Mouse (Mus musculus) forebrain, embryonic 14.5 days (tissue): ENCODE measurements around the gene Fgfr2. TPM values are rescaled to one million over a fixed set of nuclear protein-coding genes. Genes with fewer than 3 reads are reported as not detected.

Source experiments
- ATAC-seq: fragments of 200-750 bp; cut with Nextera tagmentation; 2 replicates; pipeline ENCODE4 v1.8.0; 2017; ENCODE audit warnings: mild to moderate bottlenecking, moderate library complexity
- DNase-seq: peaks from one replicate; pipeline ENCODE4 v3.0.0-alpha.2; 2015; ENCODE audit warnings: low spot score
- H3K27ac ChIP-seq: fragments of 300-500 bp; sonication (generic); 2 replicates; pipeline ENCODE4 v1.5.1; 2014; ENCODE audit warnings: low read depth, mild to moderate bottlenecking, control low read depth, low read length, moderate library complexity
- H3K27me3 ChIP-seq: fragments of 300-500 bp; sonication (generic); replicated peaks from 2 replicates; pipeline ENCODE4 v1.6.1; 2014; ENCODE audit warnings: low read length, control low read depth, mixed read lengths; ENCODE audit not compliant: control insufficient read depth, insufficient read depth
- H3K36me3 ChIP-seq: fragments of 300-500 bp; sonication (generic); 2 replicates; pipeline ENCODE4 v1.6.1; 2014; ENCODE audit warnings: low read length, control low read depth; ENCODE audit not compliant: control insufficient read depth, insufficient read depth
- H3K4me1 ChIP-seq: fragments of 300-500 bp; sonication (generic); 2 replicates; pipeline ENCODE4 v1.6.1; 2014; ENCODE audit warnings: antibody characterized with exemption, low read length, control low read depth; ENCODE audit not compliant: control insufficient read depth, insufficient read depth
- H3K4me2 ChIP-seq: fragments of 300-500 bp; sonication (generic); 2 replicates; pipeline ENCODE4 v1.6.1; 2014; ENCODE audit warnings: mild to moderate bottlenecking, control low read depth, low read length
- H3K4me3 ChIP-seq: fragments of 300-500 bp; sonication (generic); 2 replicates; pipeline ENCODE4 v1.5.1; 2014; ENCODE audit warnings: low read depth, low read length, control low read depth
- H3K9ac ChIP-seq: fragments of 300-500 bp; sonication (generic); 2 replicates; pipeline ENCODE4 v1.6.1; 2014; ENCODE audit warnings: mild to moderate bottlenecking, low read length, control low read depth, moderate library complexity
- H3K9me3 ChIP-seq: fragments of 300-500 bp; sonication (generic); replicated peaks from 2 replicates; pipeline ENCODE4 v1.6.1; 2016; ENCODE audit warnings: low read length, control low read depth, mixed read lengths; ENCODE audit not compliant: control insufficient read depth
- WGBS: fragments of 180-500 bp; shearing (Covaris S2); extraction: QIAGEN DNeasy Blood & Tissue Kit; methylation state at CpG from one replicate; pipeline ENCODE4 v1.1.7; 2014; 5-methylcytosine and 5-hydroxymethylcytosine counted together
- polyA plus RNA-seq: library from polyadenylated mRNA; unstranded; fragments of >200 nt; fragmentation: Nextera tagmentation; extraction: Ambion mirVana; gene quantifications from 2 replicates; pipeline ENCODE4 v1.2.1, GENCODE M21; 2014

The Fgfr2 gene
- polyA plus RNA-seq, 1 experiment from 2014 or later, result 35.9 TPM

GRCm38 (mm10) chr7:132640946-132641345, 482.2 kb downstream of the Fgfr2 start:
- H3K27ac ChIP-seq, result no peak overlapping the region
- H3K4me1 ChIP-seq, result peaks cover 6% of the 10 kb centered on the region; the same call in 1 of the 2 replicates
- no peak overlapping the region for H3K9ac ChIP-seq
- ATAC-seq, result no peak; the same call in 1 of the 2 replicates
- H3K9me3 ChIP-seq, result no peaks in the 10 kb centered on the region
- no peaks in the 10 kb centered on the region for H3K36me3 ChIP-seq
- 32% methylated on average over 9 of the region's 9 CpGs for WGBS
- no peaks in the 10 kb centered on the region for H3K27me3 ChIP-seq
- H3K4me2 ChIP-seq, result no peak overlapping the region
- DNase-seq, result peak; percentile 65
- no peak overlapping the region for H3K4me3 ChIP-seq

- Histone ChIP-seq H3K9ac (no peak overlapping the region), H3K27ac (no peak overlapping the region), H3K4me2 (no peak overlapping the region), H3K4me3 (no peak overlapping the region), H3K36me3 (no peaks in the 10 kb centered on the region), H3K27me3 (no peaks in the 10 kb centered on the region), H3K4me1 (peaks cover 6% of the 10 kb centered on the region; the same call in 1 of the 2 replicates), H3K9me3 (no peaks in the 10 kb centered on the region)
- ATAC-seq (peak; percentile 63; the same call in 1 of the 2 replicates), DNase-seq (peak; percentile 81)
- 57% methylated on average over 12 of the region's 12 CpGs for WGBS
These were observed 484.6 kb downstream of the Fgfr2 start for GRCm38 (mm10) chr7:132638446-132639087.

GRCm38 (mm10) chr7:132637292-132637691, 485.9 kb downstream of the Fgfr2 start:
- no peak overlapping the region for H3K4me2 ChIP-seq
- H3K36me3 ChIP-seq, result no peaks in the 10 kb centered on the region
- H3K9me3 ChIP-seq, result no peaks in the 10 kb centered on the region
- DNase-seq, result no peak
- H3K4me1 ChIP-seq, result peaks cover 6% of the 10 kb centered on the region; the same call in 1 of the 2 replicates
- no peak for ATAC-seq
- no peak overlapping the region for H3K9ac ChIP-seq
- H3K4me3 ChIP-seq, result no peak overlapping the region
- no peaks in the 10 kb centered on the region for H3K27me3 ChIP-seq
- 72% methylated on average over 12 of the region's 12 CpGs for WGBS
- H3K27ac ChIP-seq, result no peak overlapping the region

GRCm38 (mm10) chr7:132631313-132631712, 491.8 kb downstream of the Fgfr2 start:
- ATAC-seq (no peak), DNase-seq (peak; percentile 65)
- Histone ChIP-seq H3K4me3 (no peak overlapping the region), H3K27me3 (no peaks in the 10 kb centered on the region), H3K27ac (no peak overlapping the region), H3K36me3 (no peaks in the 10 kb centered on the region), H3K9ac (no peak overlapping the region), H3K9me3 (no peaks in the 10 kb centered on the region), H3K4me1 (no peaks in the 10 kb centered on the region), H3K4me2 (no peak overlapping the region)
- WGBS, result 63% methylated on average over 11 of the region's 11 CpGs

- 91% methylated on average over 3 of the region's 3 CpGs for WGBS
- no peaks in the 10 kb centered on the region for H3K9me3 ChIP-seq
- H3K4me1 ChIP-seq, result no peaks in the 10 kb centered on the region
- ATAC-seq (no peak), DNase-seq (no peak)
- no peak overlapping the region for H3K27ac ChIP-seq
- no peak overlapping the region for H3K4me2 ChIP-seq
- H3K36me3 ChIP-seq, result no peaks in the 10 kb centered on the region
- H3K9ac ChIP-seq, result no peak overlapping the region
- H3K4me3 ChIP-seq, result no peak overlapping the region
- no peaks in the 10 kb centered on the region for H3K27me3 ChIP-seq
These were observed 495.7 kb downstream of the Fgfr2 start for GRCm38 (mm10) chr7:132627448-132627847.

GRCm38 (mm10) chr7:132626174-132626573, 497.0 kb downstream of the Fgfr2 start:
- Histone ChIP-seq H3K36me3 (no peaks in the 10 kb centered on the region), H3K9ac (no peak overlapping the region), H3K9me3 (no peaks in the 10 kb centered on the region), H3K27ac (no peak overlapping the region), H3K4me2 (no peak overlapping the region), H3K4me1 (no peaks in the 10 kb centered on the region), H3K27me3 (no peaks in the 10 kb centered on the region), H3K4me3 (no peak overlapping the region)
- DNase-seq (peak; percentile 48), ATAC-seq (no peak)
- 29% methylated on average over 4 of the region's 4 CpGs for WGBS

GRCm38 (mm10) chr7:132624161-132624560, 499.0 kb downstream of the Fgfr2 start:
- Histone ChIP-seq H3K36me3 (no peaks in the 10 kb centered on the region), H3K27ac (no peak overlapping the region), H3K9me3 (no peaks in the 10 kb centered on the region), H3K9ac (no peak overlapping the region), H3K4me1 (no peaks in the 10 kb centered on the region), H3K4me3 (no peak overlapping the region), H3K27me3 (no peaks in the 10 kb centered on the region), H3K4me2 (no peak overlapping the region)
- no peak for DNase-seq
- no peak for ATAC-seq
- 77% methylated on average over 10 of the region's 10 CpGs for WGBS

- no peak for ATAC-seq
- no peak for DNase-seq
- Histone ChIP-seq H3K36me3 (no peaks in the 10 kb centered on the region), H3K9me3 (no peaks in the 10 kb centered on the region), H3K27ac (no peak overlapping the region), H3K9ac (no peak overlapping the region), H3K4me2 (no peak overlapping the region), H3K4me3 (no peak overlapping the region), H3K4me1 (no peaks in the 10 kb centered on the region), H3K27me3 (no peaks in the 10 kb centered on the region)
- 90% methylated on average over 15 of the region's 15 CpGs for WGBS
These were observed 502.9 kb downstream of the Fgfr2 start for GRCm38 (mm10) chr7:132619975-132620918.

- ATAC-seq (no peak), DNase-seq (no peak)
- Histone ChIP-seq H3K9me3 (no peaks in the 10 kb centered on the region), H3K27ac (no peak overlapping the region), H3K4me1 (no peaks in the 10 kb centered on the region), H3K4me2 (no peak overlapping the region), H3K4me3 (no peak overlapping the region), H3K9ac (no peak overlapping the region), H3K36me3 (no peaks in the 10 kb centered on the region), H3K27me3 (no peaks in the 10 kb centered on the region)
- 95% methylated on average over 8 of the region's 8 CpGs for WGBS
These were observed 503.6 kb downstream of the Fgfr2 start for GRCm38 (mm10) chr7:132619549-132619948.
